Mouse (Mus musculus): ENCODE data around the gene Dmap1. TPM values are rescaled to one million over a fixed set of nuclear protein-coding genes. Genes with fewer than 3 reads are reported as not detected.

Gene Dmap1
- polyA plus RNA-seq, 1 experiment = 17.9 TPM

DNA sequence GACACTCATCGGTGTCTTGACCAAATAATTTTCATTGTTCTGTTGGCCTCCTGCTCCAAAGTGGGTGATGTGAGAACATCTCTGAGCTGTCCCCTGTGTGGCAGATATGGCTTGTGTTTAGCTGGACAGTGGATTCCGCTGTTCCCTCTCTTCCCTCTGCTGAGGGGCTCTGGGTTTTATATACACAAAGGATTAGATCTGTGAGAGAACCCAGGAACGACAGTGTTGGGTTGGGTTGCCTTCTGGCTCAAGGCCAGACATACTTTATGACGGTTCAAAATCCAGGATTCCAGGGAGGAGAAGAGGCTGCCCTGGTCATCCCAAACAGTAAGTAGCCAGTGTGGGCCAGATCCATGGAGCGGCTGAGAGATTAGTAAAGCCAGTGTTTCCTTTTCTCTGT is 48.5 kb downstream of the Dmap1 start:
- Histone ChIP-seq H3K4me3 (ENCODE audit: insufficient read depth, low read length) (no peak overlapping the region), H3K27ac (ENCODE audit: insufficient read depth, low read length) (no peak overlapping the region), H3K4me1 (ENCODE audit: control insufficient read depth, insufficient read depth, low read length) (no peaks in the 10 kb centered on the region)
- TF ChIP-seq CTCF (IDR thresholded peaks at IDR 0.05; ENCODE audit: borderline replicate concordance, insufficient read depth, low read length) = no peak
- TF ChIP-seq POLR2A (IDR thresholded peaks at IDR 0.05; ENCODE audit: low read depth, low read length) = no peak

GRCm38 (mm10) chr4:117630053-117630670 is 51.9 kb downstream of the Dmap1 start:
- no peak overlapping the region for H3K27ac ChIP-seq (ENCODE audit: insufficient read depth, low read length)
- H3K4me3 ChIP-seq (ENCODE audit: insufficient read depth, low read length) = no peak overlapping the region
- no peak for TF ChIP-seq POLR2A (IDR thresholded peaks at IDR 0.05; ENCODE audit: low read depth, low read length)
- TF ChIP-seq CTCF (IDR thresholded peaks at IDR 0.05; ENCODE audit: borderline replicate concordance, insufficient read depth, low read length) = no peak
- H3K4me1 ChIP-seq (ENCODE audit: control insufficient read depth, insufficient read depth, low read length) = no peaks in the 10 kb centered on the region

- H3K4me1 ChIP-seq (ENCODE audit: control insufficient read depth, insufficient read depth, low read length) = no peaks in the 10 kb centered on the region
- no peak overlapping the region for H3K4me3 ChIP-seq (ENCODE audit: insufficient read depth, low read length)
- no peak overlapping the region for H3K27ac ChIP-seq (ENCODE audit: insufficient read depth, low read length)
- no peak; the same call in 1 of the 2 replicates for TF ChIP-seq CTCF (IDR thresholded peaks at IDR 0.05; ENCODE audit: borderline replicate concordance, insufficient read depth, low read length)
Observed at GRCm38 (mm10) chr4:117628464-117628863, 53.6 kb downstream of the Dmap1 start.

Other genes starting within 250 kb of the Dmap1 start
- gene Rnf220, start 185.2 kb downstream of the Dmap1 start, polyA plus RNA-seq (2011; ENCODE audit: insufficient read length, low read depth, missing spikeins) = 43.0 and 47.7 TPM in 2 replicates
- gene Eri3, start 131.9 kb downstream of the Dmap1 start, polyA plus RNA-seq (2011; ENCODE audit: insufficient read length, low read depth, missing spikeins) = 60.8 and 67.3 TPM in 2 replicates
- not detected in 2 replicates for gene Gm12845, start 42.1 kb upstream of the Dmap1 start, polyA plus RNA-seq (2011; ENCODE audit: insufficient read length, low read depth, missing spikeins)
- not detected in 2 replicates for gene Klf17, start 83.4 kb upstream of the Dmap1 start, polyA plus RNA-seq (2011; ENCODE audit: insufficient read length, low read depth, missing spikeins)
- 26.0 and 44.0 TPM in 2 replicates for gene Slc6a9, start 152.2 kb upstream of the Dmap1 start, polyA plus RNA-seq (2011; ENCODE audit: insufficient read length, low read depth, missing spikeins)
- gene Ccdc24, start 190.3 kb upstream of the Dmap1 start, polyA plus RNA-seq (2011; ENCODE audit: insufficient read length, low read depth, missing spikeins) = 0.78 and 2.5 TPM in 2 replicates
- gene B4galt2, start 201.2 kb upstream of the Dmap1 start, polyA plus RNA-seq (2011; ENCODE audit: insufficient read length, low read depth, missing spikeins) = 43.8 and 45.6 TPM in 2 replicates
- gene Atp6v0b, start 205.1 kb upstream of the Dmap1 start, polyA plus RNA-seq (2011; ENCODE audit: insufficient read length, low read depth, missing spikeins) = 137 and 146 TPM in 2 replicates
- gene Dph2, start 209.8 kb upstream of the Dmap1 start, polyA plus RNA-seq (2011; ENCODE audit: insufficient read length, low read depth, missing spikeins) = 6.6 and 10.0 TPM in 2 replicates
- gene Ipo13, start 232.7 kb upstream of the Dmap1 start, polyA plus RNA-seq (2011; ENCODE audit: insufficient read length, low read depth, missing spikeins) = 44.3 and 45.6 TPM in 2 replicates
- gene Artn, start 247.5 kb upstream of the Dmap1 start, polyA plus RNA-seq (2011; ENCODE audit: insufficient read length, low read depth, missing spikeins) = 2.7 and 5.8 TPM in 2 replicates

Measured in embryonic fibroblast, embryonic 13.5 days (primary cell).